Mouse (Mus musculus) small intestine, adult 2 months (tissue): ENCODE measurements around the gene Dclre1c.

Experiments
- CTCF ChIP-seq: fragments of 200-500 bp; IDR thresholded peaks from 2 replicates; pipeline ENCODE4 v1.5.1; 2012; ENCODE audit warnings: low read depth, mild to moderate bottlenecking, control low read depth, inconsistent platforms, low read length, moderate library complexity, mixed read lengths; ENCODE audit not compliant: insufficient replicate concordance, insufficient read length; ENCODE audit errors: extremely low read depth
- POLR2A ChIP-seq: fragments of 200-500 bp; IDR thresholded peaks from 2 replicates; pipeline ENCODE4 v1.6.1; 2012; ENCODE audit warnings: low read depth, mild to moderate bottlenecking, control low read depth, inconsistent platforms, low read length, moderate library complexity

GRCm38 (mm10) chr2:3420157-3420556 lies 3.8 kb upstream of the Dclre1c start:
- no peak for TF ChIP-seq CTCF
- TF ChIP-seq POLR2A, result no peak
